Mouse (Mus musculus) neural tube, embryonic 13.5 days (tissue): ENCODE data around the gene 4930519P11Rik. TPM values are rescaled to one million over a fixed set of nuclear protein-coding genes. Genes with fewer than 3 reads are reported as not detected.

ENCODE experiments used
- ATAC-seq: fragments of 200-750 bp; cut with Nextera tagmentation; 2 replicates; pipeline ENCODE4 v1.8.0; 2017; ENCODE audit warnings: low read depth, mild to moderate bottlenecking, moderate TSS enrichment, moderate library complexity
- H3K27ac ChIP-seq: fragments of 300-500 bp; sonication (generic); replicated peaks from 2 replicates; pipeline ENCODE4 v1.5.1; 2015; ENCODE audit warnings: moderate library complexity, mild to moderate bottlenecking, inconsistent platforms
- H3K27me3 ChIP-seq: fragments of 300-500 bp; sonication (generic); 2 replicates; pipeline ENCODE4 v1.6.1; 2015; ENCODE audit warnings: mild to moderate bottlenecking, inconsistent platforms
- H3K36me3 ChIP-seq: fragments of 300-500 bp; sonication (generic); 2 replicates; pipeline ENCODE4 v1.6.1; 2015; ENCODE audit warnings: mild to moderate bottlenecking, inconsistent platforms
- H3K4me1 ChIP-seq: fragments of 300-500 bp; sonication (generic); replicated peaks from 2 replicates; pipeline ENCODE4 v1.6.1; 2015; ENCODE audit warnings: inconsistent platforms
- H3K4me2 ChIP-seq: fragments of 300-500 bp; sonication (generic); 2 replicates; pipeline ENCODE4 v1.6.1; 2015; ENCODE audit warnings: inconsistent platforms, mild to moderate bottlenecking, moderate library complexity
- H3K4me3 ChIP-seq: fragments of 300-500 bp; sonication (generic); 2 replicates; pipeline ENCODE4 v1.5.1; 2015; ENCODE audit warnings: mild to moderate bottlenecking, inconsistent platforms
- H3K9ac ChIP-seq: fragments of 300-500 bp; sonication (generic); 2 replicates; pipeline ENCODE4 v1.6.1; 2015; ENCODE audit warnings: moderate library complexity, mild to moderate bottlenecking, inconsistent platforms
- H3K9me3 ChIP-seq: fragments of 300-500 bp; sonication (generic); 2 replicates; pipeline ENCODE4 v1.6.1; 2016; ENCODE audit warnings: inconsistent platforms
- WGBS: fragments of 180-500 bp; shearing (Covaris S2); methylation state at CpG from one replicate; pipeline ENCODE4 v1.1.7; 2015; 5-methylcytosine and 5-hydroxymethylcytosine counted together
- polyA plus RNA-seq: library from polyadenylated mRNA; unstranded; fragments of >200 nt; fragmentation: Nextera tagmentation; extraction: Ambion mirVana; gene quantifications from 2 replicates; pipeline ENCODE4 v1.2.1, GENCODE M21; 2015

4930519P11Rik gene
- polyA plus RNA-seq, 1 experiment from 2014 or later: 1.0 TPM

DNA sequence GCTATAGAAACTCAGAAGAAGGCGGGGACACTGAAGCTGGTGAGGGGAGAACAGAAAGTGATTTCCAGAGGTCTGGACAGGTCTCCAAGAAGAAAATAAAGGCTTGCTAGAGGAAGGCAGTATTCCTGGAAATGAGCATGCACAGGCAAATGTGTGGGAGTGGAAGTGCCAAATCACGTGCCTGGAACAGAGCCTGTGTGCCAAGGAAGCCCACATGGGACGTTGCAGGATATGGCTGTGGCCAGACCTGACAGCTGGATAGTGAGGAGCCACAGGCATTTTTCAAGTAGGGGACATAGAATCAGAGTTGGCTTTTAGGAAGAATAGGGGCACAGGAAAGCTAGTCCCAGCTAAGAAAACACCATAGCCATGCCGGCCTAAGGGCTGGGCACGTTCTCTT is 17.5 kb downstream of the 4930519P11Rik start:
- Histone ChIP-seq H3K27ac (no peak overlapping the region), H3K9me3 (no peaks in the 10 kb centered on the region), H3K4me2 (no peak overlapping the region), H3K4me1 (no peaks in the 10 kb centered on the region), H3K36me3 (peaks cover 14% of the 10 kb centered on the region), H3K9ac (no peak overlapping the region), H3K4me3 (no peak overlapping the region), H3K27me3 (no peaks in the 10 kb centered on the region)
- 82% methylated on average over 5 of the region's 5 CpGs for WGBS
- ATAC-seq: no peak

GRCm38 (mm10) chr2:154593025-154593424 is 20.2 kb downstream of the 4930519P11Rik start:
- no peaks in the 10 kb centered on the region for H3K27me3 ChIP-seq
- no peak overlapping the region for H3K4me3 ChIP-seq
- H3K4me1 ChIP-seq: no peaks in the 10 kb centered on the region
- H3K9me3 ChIP-seq: no peaks in the 10 kb centered on the region
- no peak overlapping the region for H3K9ac ChIP-seq
- ATAC-seq: no peak
- no peak overlapping the region for H3K27ac ChIP-seq
- peaks cover 14% of the 10 kb centered on the region for H3K36me3 ChIP-seq
- H3K4me2 ChIP-seq: no peak overlapping the region
- 89% methylated on average over 3 of the region's 3 CpGs for WGBS

DNA sequence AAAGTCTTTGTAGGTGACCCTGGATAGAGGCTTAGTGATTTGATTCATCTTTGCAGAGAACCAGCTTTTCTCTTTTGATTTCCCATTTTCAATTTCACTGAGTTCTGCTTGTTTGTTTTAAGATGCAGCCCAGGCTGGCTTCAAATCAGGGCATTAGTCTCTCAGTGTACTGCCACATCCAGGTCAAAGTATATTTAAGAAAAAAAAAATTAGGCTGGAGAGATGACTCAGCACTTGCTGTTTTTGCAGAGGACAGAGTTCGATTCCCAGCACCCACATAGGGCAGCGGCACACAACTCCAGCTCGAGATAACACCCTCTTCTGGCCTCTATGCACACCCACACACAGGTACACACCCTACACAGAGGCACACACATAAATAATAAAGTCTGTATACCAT is 22.0 kb downstream of the 4930519P11Rik start:
- H3K27me3 ChIP-seq: no peaks in the 10 kb centered on the region
- WGBS: 89% methylated on average over 3 of the region's 3 CpGs
- no peak overlapping the region for H3K27ac ChIP-seq
- H3K4me1 ChIP-seq: no peaks in the 10 kb centered on the region
- H3K36me3 ChIP-seq: peaks cover 21% of the 10 kb centered on the region
- no peak overlapping the region for H3K4me2 ChIP-seq
- no peak for ATAC-seq
- no peak overlapping the region for H3K4me3 ChIP-seq
- H3K9ac ChIP-seq: no peak overlapping the region
- no peaks in the 10 kb centered on the region for H3K9me3 ChIP-seq

DNA sequence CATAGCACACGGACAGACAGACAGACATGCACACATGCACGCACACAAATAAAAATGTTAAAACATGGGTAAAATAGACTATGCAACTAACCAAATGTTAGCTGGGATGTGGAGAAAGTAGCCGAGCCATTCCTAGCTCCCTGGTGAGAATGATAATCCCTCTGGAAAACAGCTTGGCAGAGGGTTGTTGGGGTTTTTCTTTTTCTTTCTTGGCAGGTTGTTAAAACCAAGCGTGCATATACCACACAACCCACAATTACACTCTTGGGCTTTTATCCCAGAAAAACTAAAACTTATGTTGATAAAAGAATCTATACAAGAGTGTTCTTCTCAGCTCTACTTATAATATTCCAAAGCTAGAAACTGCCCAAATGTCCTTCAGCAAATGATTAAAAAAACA is 24.2 kb downstream of the 4930519P11Rik start:
- no peaks in the 10 kb centered on the region for H3K9me3 ChIP-seq
- H3K4me2 ChIP-seq: no peak overlapping the region
- H3K4me1 ChIP-seq: peaks cover 18% of the 10 kb centered on the region
- 85% methylated on average over 4 of the region's 4 CpGs for WGBS
- no peak for ATAC-seq
- no peak overlapping the region for H3K4me3 ChIP-seq
- no peak overlapping the region for H3K9ac ChIP-seq
- no peak overlapping the region for H3K27ac ChIP-seq
- no peaks in the 10 kb centered on the region for H3K27me3 ChIP-seq
- peaks cover 13% of the 10 kb centered on the region for H3K36me3 ChIP-seq

DNA sequence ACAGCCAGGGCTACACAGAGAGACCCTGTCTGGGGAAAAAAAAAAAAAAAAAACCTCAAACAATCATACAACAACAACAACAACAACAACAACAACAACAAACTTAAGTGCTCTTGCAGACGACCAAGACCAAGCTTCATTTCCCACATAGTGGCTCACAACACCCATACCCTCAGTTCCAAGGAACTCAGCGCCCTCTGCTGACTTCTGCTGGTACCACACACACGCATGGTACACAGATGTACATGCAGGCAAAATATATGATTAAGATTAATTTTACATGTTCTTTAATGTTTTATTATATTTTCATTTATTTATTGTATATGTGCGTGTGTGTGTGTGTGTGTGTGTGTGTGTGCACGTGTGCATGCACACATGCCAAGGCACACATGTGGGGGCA is 26.8 kb downstream of the 4930519P11Rik start:
- WGBS: 69% methylated on average over 5 of the region's 5 CpGs
- H3K36me3 ChIP-seq: peaks cover 7% of the 10 kb centered on the region

GRCm38 (mm10) chr2:154584931-154585601 is 28.2 kb downstream of the 4930519P11Rik start:
- 58% methylated on average over 17 of the region's 17 CpGs for WGBS
- H3K4me2 ChIP-seq: no peak overlapping the region
- peak overlapping the region; percentile 61; the same call in 1 of the 2 replicates for H3K27ac ChIP-seq
- 0 out of 2 replicates have a peak overlapping the region, but pooled peaks have one; percentile 12 for H3K9ac ChIP-seq
- H3K27me3 ChIP-seq: no peaks in the 10 kb centered on the region
- no peaks in the 10 kb centered on the region for H3K9me3 ChIP-seq
- no peak overlapping the region for H3K4me3 ChIP-seq
- H3K4me1 ChIP-seq: peaks cover 23% of the 10 kb centered on the region
- ATAC-seq: no peak; the same call in 1 of the 2 replicates
- peaks cover 7% of the 10 kb centered on the region for H3K36me3 ChIP-seq

More for the DNA sequence above, 26.8 kb downstream of the 4930519P11Rik start:
- no peak overlapping the region for H3K27ac ChIP-seq
- no peak for ATAC-seq
- no peaks in the 10 kb centered on the region for H3K9me3 ChIP-seq
- H3K4me2 ChIP-seq: no peak overlapping the region
- H3K4me3 ChIP-seq: no peak overlapping the region
- no peak overlapping the region for H3K9ac ChIP-seq
- no peaks in the 10 kb centered on the region for H3K27me3 ChIP-seq
- peaks cover 23% of the 10 kb centered on the region for H3K4me1 ChIP-seq

GRCm38 (mm10) chr2:154583906-154584872 is 29.0 kb downstream of the 4930519P11Rik start:
- 0 out of 2 replicates have a peak overlapping the region, but pooled peaks have one; percentile 12 for H3K9ac ChIP-seq
- no peaks in the 10 kb centered on the region for H3K9me3 ChIP-seq
- no peak overlapping the region for H3K4me2 ChIP-seq
- H3K36me3 ChIP-seq: peaks cover 7% of the 10 kb centered on the region
- H3K4me1 ChIP-seq: peaks cover 23% of the 10 kb centered on the region
- ATAC-seq: peak; percentile 76
- no peaks in the 10 kb centered on the region for H3K27me3 ChIP-seq
- peak overlapping the region; percentile 61 for H3K27ac ChIP-seq
- H3K4me3 ChIP-seq: no peak overlapping the region
- WGBS: 41% methylated on average over 15 of the region's 15 CpGs

GRCm38 (mm10) chr2:154581421-154581820 is 31.8 kb downstream of the 4930519P11Rik start:
- 90% methylated on average over 1 of the region's 1 CpGs for WGBS
- Histone ChIP-seq H3K27ac (no peak overlapping the region), H3K9ac (no peak overlapping the region), H3K4me1 (peaks cover 38% of the 10 kb centered on the region), H3K27me3 (no peaks in the 10 kb centered on the region), H3K9me3 (no peaks in the 10 kb centered on the region), H3K36me3 (no peaks in the 10 kb centered on the region), H3K4me3 (no peak overlapping the region), H3K4me2 (no peak overlapping the region)
- ATAC-seq: no peak

- Histone ChIP-seq H3K27ac (no peak overlapping the region; the same call in 1 of the 2 replicates), H3K27me3 (no peaks in the 10 kb centered on the region), H3K4me2 (no peak overlapping the region), H3K36me3 (no peaks in the 10 kb centered on the region), H3K9ac (no peak overlapping the region), H3K9me3 (no peaks in the 10 kb centered on the region), H3K4me1 (peaks cover 35% of the 10 kb centered on the region), H3K4me3 (no peak overlapping the region)
- WGBS: 75% methylated on average over 8 of the region's 8 CpGs
- ATAC-seq: no peak
These were observed 32.7 kb downstream of the 4930519P11Rik start for GRCm38 (mm10) chr2:154580586-154580985.

DNA sequence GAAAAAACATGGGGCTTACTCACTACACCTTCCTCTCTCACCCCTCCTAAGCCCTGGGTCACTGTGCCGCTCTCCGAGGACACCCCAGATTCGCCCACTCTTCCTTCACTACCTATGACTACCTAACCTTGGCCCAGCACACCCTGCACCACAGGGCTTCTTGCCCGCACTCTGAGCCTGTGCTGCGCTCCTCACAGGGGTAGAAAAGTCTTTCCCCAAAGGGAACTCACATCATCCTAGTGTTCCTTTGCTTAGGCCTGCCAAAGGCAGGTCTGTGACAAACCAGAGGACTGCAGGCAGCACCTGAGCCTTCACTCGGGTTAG is 35.5 kb downstream of the 4930519P11Rik start:
- H3K36me3 ChIP-seq: no peaks in the 10 kb centered on the region
- H3K4me2 ChIP-seq: no peak overlapping the region
- WGBS: 59% methylated on average over 6 of the region's 6 CpGs
- H3K4me1 ChIP-seq: peaks cover 19% of the 10 kb centered on the region
- ATAC-seq: 0 out of 2 replicates have a peak, but pooled peaks have one; percentile 38
- H3K27me3 ChIP-seq: no peaks in the 10 kb centered on the region
- peak overlapping the region; percentile 75 for H3K27ac ChIP-seq
- H3K4me3 ChIP-seq: no peak overlapping the region
- H3K9me3 ChIP-seq: no peaks in the 10 kb centered on the region
- peak overlapping the region; percentile 22; the same call in 1 of the 2 replicates for H3K9ac ChIP-seq

- peak overlapping the region; percentile 75 for H3K27ac ChIP-seq
- no peak overlapping the region for H3K4me3 ChIP-seq
- no peaks in the 10 kb centered on the region for H3K27me3 ChIP-seq
- ATAC-seq: peak; percentile 75
- no peak overlapping the region for H3K4me2 ChIP-seq
- H3K9ac ChIP-seq: peak overlapping the region; percentile 53
- peaks cover 19% of the 10 kb centered on the region for H3K4me1 ChIP-seq
- no peaks in the 10 kb centered on the region for H3K9me3 ChIP-seq
- H3K36me3 ChIP-seq: no peaks in the 10 kb centered on the region
- 15% methylated on average over 12 of the region's 12 CpGs for WGBS
These were observed 36.1 kb downstream of the 4930519P11Rik start for GRCm38 (mm10) chr2:154576876-154577743.
